Comparison of ENCODE assay signal across 17 mouse cellular contexts in the genomic region with DNA sequence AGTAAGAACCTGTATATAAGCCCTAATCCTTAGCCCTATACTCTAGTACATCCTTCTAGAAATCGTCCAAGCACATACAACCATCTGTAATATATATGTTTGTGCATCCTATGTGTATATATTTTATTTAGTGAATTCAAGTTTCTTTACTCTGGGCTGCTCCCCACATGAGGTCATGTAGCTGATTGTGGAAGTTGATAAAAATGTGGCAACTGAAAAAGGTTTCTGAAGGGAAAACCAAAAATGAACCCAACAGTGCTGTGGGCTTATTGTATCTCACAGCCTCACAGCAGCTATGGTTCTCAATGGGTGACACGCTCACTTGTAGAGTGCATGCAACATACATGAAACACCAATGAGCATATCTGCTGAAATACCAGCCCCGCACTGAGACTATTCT.
"Had no signal": no experiment of that assay in that cellular context is flagged by ENCODE, and none has a peak within 500 bp of the region (broad histone marks: within the 10 kb centered on the region; RNA-seq: fewer than 3 reads in every experiment).

No protein-coding gene starts in this region.

- H3K4me1 ChIP-seq: neural tube, embryonic 12.5 days; neural tube, embryonic 13.5 days; neural tube, embryonic 15.5 days; stomach, embryonic 15.5 days had no signal

- H3K27ac ChIP-seq: neural tube, embryonic 12.5 days; neural tube, embryonic 13.5 days; neural tube, embryonic 15.5 days; stomach, embryonic 15.5 days; stomach, postnatal 0 days had no signal

- H3K36me3 ChIP-seq: neural tube, embryonic 12.5 days; neural tube, embryonic 13.5 days; neural tube, embryonic 15.5 days; stomach, embryonic 15.5 days had no signal

- DNase-seq: retina, postnatal 1 day; right cerebral cortex, adult 18-20 months; right cerebral cortex, postnatal 14 days; right cerebral cortex, postnatal 25 days; right cerebral cortex, postnatal 4 days; spleen, adult 18-20 months; thymus, adult 18-20 months; thymus, adult 2 months; thymus, postnatal 14 days; thymus, postnatal 25 days; thymus, postnatal 36 days; thymus, postnatal 4 days had no signal

- H3K9me3 ChIP-seq: neural tube, embryonic 12.5 days; neural tube, embryonic 13.5 days; neural tube, embryonic 15.5 days; stomach, embryonic 15.5 days had no signal

- H3K9ac ChIP-seq: neural tube, embryonic 12.5 days; neural tube, embryonic 13.5 days; neural tube, embryonic 15.5 days; stomach, embryonic 15.5 days had no signal

- H3K27me3 ChIP-seq: neural tube, embryonic 12.5 days; neural tube, embryonic 13.5 days; neural tube, embryonic 15.5 days; stomach, embryonic 15.5 days had no signal

- H3K4me2 ChIP-seq: neural tube, embryonic 12.5 days; neural tube, embryonic 13.5 days; neural tube, embryonic 15.5 days; stomach, embryonic 15.5 days had no signal

- H3K4me3 ChIP-seq: neural tube, embryonic 12.5 days; neural tube, embryonic 13.5 days; neural tube, embryonic 15.5 days; stomach, embryonic 15.5 days had no signal
